Mouse (Mus musculus) thymus, adult 2 months (tissue): ENCODE measurements around the gene Rims1. TPM values are rescaled to one million over a fixed set of nuclear protein-coding genes. Genes with fewer than 3 reads are reported as not detected.

Experiments
- DNase-seq: peaks from one replicate; pipeline ENCODE4 v3.0.0; 2021
- H3K27ac ChIP-seq: fragments of 200-500 bp; 2 replicates; pipeline ENCODE4 v1.5.1; 2012; ENCODE audit warnings: low read length, control low read depth; ENCODE audit not compliant: control insufficient read depth, insufficient read depth
- H3K27me3 ChIP-seq: fragments of 200-500 bp; 2 replicates; pipeline ENCODE4 v1.6.1; 2012; ENCODE audit warnings: mild to moderate bottlenecking, low read length, moderate library complexity, mixed read lengths; ENCODE audit not compliant: control insufficient read depth, insufficient read depth
- H3K36me3 ChIP-seq: fragments of 200-500 bp; 2 replicates; pipeline ENCODE4 v1.6.1; 2012; ENCODE audit warnings: mild to moderate bottlenecking, low read length, moderate library complexity; ENCODE audit not compliant: control insufficient read depth, insufficient read depth
- H3K4me1 ChIP-seq: fragments of 200-500 bp; replicated peaks from 2 replicates; pipeline ENCODE4 v1.6.1; 2012; ENCODE audit warnings: low read length; ENCODE audit not compliant: control insufficient read depth, insufficient read depth
- H3K4me3 ChIP-seq: fragments of 200-500 bp; 2 replicates; pipeline ENCODE4 v1.5.1; 2012; ENCODE audit warnings: mild to moderate bottlenecking, low read length, control low read depth, moderate library complexity; ENCODE audit not compliant: control insufficient read depth, insufficient read depth
- CTCF ChIP-seq: fragments of 200-500 bp; IDR thresholded peaks from 2 replicates; pipeline ENCODE4 v1.5.1; 2012; ENCODE audit warnings: mild to moderate bottlenecking, control low read depth, low read length, moderate library complexity, borderline replicate concordance; ENCODE audit not compliant: control insufficient read depth, poor library complexity, insufficient read depth; ENCODE audit errors: extremely low read depth
- POLR2A ChIP-seq: fragments of 200-500 bp; IDR thresholded peaks from 2 replicates; pipeline ENCODE4 v1.6.1; 2012; ENCODE audit warnings: mild to moderate bottlenecking, low read length, control low read depth, moderate library complexity; ENCODE audit not compliant: control insufficient read depth, poor library complexity, insufficient read depth; ENCODE audit errors: extremely low read depth
- WGBS: fragments of 180-500 bp; shearing (Covaris S2); methylation state at CpG from one replicate; pipeline ENCODE4 v1.1.7; 2018; 5-methylcytosine and 5-hydroxymethylcytosine counted together
- polyA plus RNA-seq: library from polyadenylated mRNA; depleted of rRNA; stranded (reverse); fragments of >200 nt; gene quantifications from 2 replicates; pipeline ENCODE4 v1.2.3, GENCODE M21; 2012; rRNA removed

Gene Rims1
- not detected in 2 replicates for polyA plus RNA-seq

GRCm38 (mm10) chr1:22805726-22806625 lies at the start of gene Rims1:
Gene Rims1, minus strand, starts transcription at chr1:22805994.
- Histone ChIP-seq H3K4me1 (no peaks in the 10 kb centered on the region), H3K4me3 (no peak within 1 kb of the TSS), H3K36me3 (no peaks in the 10 kb centered on the region), H3K27ac (no peak within 1 kb of the TSS), H3K27me3 (peaks cover 3% of the 10 kb centered on the region; the same call in 1 of the 2 replicates)
- no peak for DNase-seq
- 3% methylated on average over 75 of the region's 76 CpGs for WGBS
- TF ChIP-seq POLR2A = no peak
- no peak for TF ChIP-seq CTCF

- Histone ChIP-seq H3K27me3 (peaks cover 3% of the 10 kb centered on the region; the same call in 1 of the 2 replicates), H3K4me1 (no peaks in the 10 kb centered on the region), H3K36me3 (no peaks in the 10 kb centered on the region), H3K27ac (no peak overlapping the region), H3K4me3 (no peak overlapping the region)
- TF ChIP-seq POLR2A = no peak
- no peak for TF ChIP-seq CTCF
- 39% methylated on average over 8 of the region's 8 CpGs for WGBS
- no peak for DNase-seq
Observed at GRCm38 (mm10) chr1:22806626-22807096, 867 bp upstream of the Rims1 start.

- 17% methylated on average over 13 of the region's 15 CpGs for WGBS
- DNase-seq = no peak
- H3K36me3 ChIP-seq = no peaks in the 10 kb centered on the region
- H3K4me3 ChIP-seq = no peak overlapping the region
- no peak overlapping the region for H3K27ac ChIP-seq
- H3K27me3 ChIP-seq = peaks cover 3% of the 10 kb centered on the region; the same call in 1 of the 2 replicates
- no peak for TF ChIP-seq CTCF
- no peak for TF ChIP-seq POLR2A
- no peaks in the 10 kb centered on the region for H3K4me1 ChIP-seq
Observed at GRCm38 (mm10) chr1:22805025-22805725, 619 bp downstream of the Rims1 start.

GRCm38 (mm10) chr1:22804148-22804885 lies 1.5 kb downstream of the Rims1 start:
- Histone ChIP-seq H3K36me3 (no peaks in the 10 kb centered on the region), H3K4me3 (no peak overlapping the region), H3K27me3 (peaks cover 3% of the 10 kb centered on the region; the same call in 1 of the 2 replicates), H3K27ac (no peak overlapping the region), H3K4me1 (no peaks in the 10 kb centered on the region)
- TF ChIP-seq POLR2A (no peak), CTCF (no peak)
- WGBS = 91% methylated on average over 4 of the region's 4 CpGs
- DNase-seq = no peak

- 72% methylated on average over 2 of the region's 2 CpGs for WGBS
- no peak overlapping the region for H3K27ac ChIP-seq
- TF ChIP-seq CTCF (no peak), POLR2A (no peak)
Observed at GRCm38 (mm10) chr1:22803471-22803870, 2.3 kb downstream of the Rims1 start.

GRCm38 (mm10) chr1:22800276-22800675 lies 5.5 kb downstream of the Rims1 start:
- Histone ChIP-seq H3K4me1 (no peaks in the 10 kb centered on the region), H3K4me3 (no peak overlapping the region), H3K36me3 (no peaks in the 10 kb centered on the region), H3K27me3 (no peaks in the 10 kb centered on the region), H3K27ac (no peak overlapping the region)
- TF ChIP-seq CTCF (no peak), POLR2A (no peak)
- no peak for DNase-seq
- 88% methylated on average over 5 of the region's 5 CpGs for WGBS

More at GRCm38 (mm10) chr1:22803471-22803870, 2.3 kb downstream of the Rims1 start:
- no peak for DNase-seq
- Histone ChIP-seq H3K36me3 (no peaks in the 10 kb centered on the region), H3K4me1 (no peaks in the 10 kb centered on the region), H3K27me3 (peaks cover 3% of the 10 kb centered on the region; the same call in 1 of the 2 replicates), H3K4me3 (no peak overlapping the region)

- Histone ChIP-seq H3K27me3 (no peaks in the 10 kb centered on the region), H3K36me3 (no peaks in the 10 kb centered on the region), H3K27ac (no peak overlapping the region), H3K4me3 (no peak overlapping the region), H3K4me1 (no peaks in the 10 kb centered on the region)
- 79% methylated on average over 5 of the region's 5 CpGs for WGBS
- DNase-seq = no peak
- TF ChIP-seq POLR2A (no peak), CTCF (no peak)
Observed at GRCm38 (mm10) chr1:22797091-22797490, 8.7 kb downstream of the Rims1 start.
